Mouse (Mus musculus) frontal cortex, postnatal 14 days (tissue): ENCODE results near the gene Olfr446.

Experiments
- DNase-seq, 2 experiments: peaks; one replicate each; pipeline ENCODE4 v3.0.0; 2022; ENCODE audit warnings: low spot score in 2 of 2

The Olfr446 gene

DNA sequence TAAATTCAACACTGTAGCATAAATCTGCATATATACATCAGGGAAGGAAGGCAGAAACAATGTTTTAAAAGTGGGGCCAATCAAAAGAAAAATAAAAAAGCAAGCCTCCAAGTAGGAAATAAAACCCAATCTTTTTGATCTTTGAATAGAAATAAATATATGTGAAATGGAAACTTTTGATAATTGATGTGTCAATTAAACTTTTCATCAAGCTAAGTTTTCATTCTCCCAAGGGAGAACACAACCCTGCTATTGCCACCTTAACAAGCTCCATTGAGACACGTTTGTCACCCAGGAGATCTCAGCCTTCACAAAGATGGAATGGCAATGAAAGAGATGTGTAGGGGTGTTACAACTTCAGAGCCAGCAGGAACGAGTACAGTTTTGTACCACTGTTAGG is at the start of gene Olfr446:
Gene Olfr446 (plus strand): TSS at position 301 of the 400 bp plus-strand sequence.
- DNase-seq: no peak

DNA sequence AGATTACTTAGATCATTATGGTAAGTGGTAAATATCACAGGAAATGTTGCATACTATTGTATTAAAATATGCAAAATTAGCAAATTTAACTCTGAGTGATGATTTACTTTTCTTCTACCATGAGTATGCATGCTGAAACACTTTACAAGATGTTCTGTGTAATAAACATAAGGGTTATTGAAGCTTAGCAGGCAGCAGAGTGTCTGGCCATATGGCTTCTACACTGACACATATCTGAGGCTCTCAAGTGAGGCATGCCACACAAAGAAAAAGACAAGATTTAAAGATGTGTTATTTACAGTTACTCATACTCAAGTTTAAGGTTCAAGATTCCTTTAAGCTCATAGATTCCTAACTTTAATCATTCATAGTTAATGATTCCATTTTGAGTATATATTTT is 44.9 kb upstream of the Olfr446 start:
- no peak for DNase-seq

GRCm38 (mm10) chr6:42890141-42890540 is 31.0 kb upstream of the Olfr446 start, which contains the start of gene Olfr448:
Gene Olfr448, plus strand, starts transcription at chr6:42890441.
- no peak for DNase-seq

- DNase-seq: no peak
These were observed 20.8 kb upstream of the Olfr446 start for GRCm38 (mm10) chr6:42900345-42900744.

- no peak for DNase-seq
These were observed 12.6 kb upstream of the Olfr446 start, which contains the start of gene Olfr447 for GRCm38 (mm10) chr6:42908578-42908977. Gene Olfr447, plus strand, starts transcription at chr6:42908878.

DNA sequence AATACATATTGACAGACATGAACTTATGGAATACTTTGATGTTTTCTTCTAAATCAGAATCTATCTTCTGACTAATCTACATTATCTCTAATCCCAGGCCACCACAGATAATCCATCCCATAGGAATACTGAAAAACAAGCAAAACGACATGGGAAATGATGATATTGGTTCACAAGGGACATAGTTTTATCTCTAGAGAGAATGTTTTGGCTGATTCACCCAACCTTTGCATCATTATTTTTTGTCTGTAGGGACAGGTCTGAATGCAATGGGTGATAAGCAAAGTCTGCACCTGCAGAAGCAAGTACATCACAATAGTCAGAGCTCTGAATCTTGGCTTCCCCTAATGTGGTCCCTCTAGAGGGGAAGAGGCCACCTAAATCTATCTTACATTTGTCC is 27.6 kb downstream of the Olfr446 start, which contains the start of gene Olfr444:
Gene Olfr444 (plus strand): TSS at position 301 of the 400 bp plus-strand sequence.
- no peak for DNase-seq

- DNase-seq: no peak
These were observed 59.2 kb downstream of the Olfr446 start for GRCm38 (mm10) chr6:42980377-42980776.
